Mouse (Mus musculus): ENCODE results near the gene Dlg1.

DNA sequence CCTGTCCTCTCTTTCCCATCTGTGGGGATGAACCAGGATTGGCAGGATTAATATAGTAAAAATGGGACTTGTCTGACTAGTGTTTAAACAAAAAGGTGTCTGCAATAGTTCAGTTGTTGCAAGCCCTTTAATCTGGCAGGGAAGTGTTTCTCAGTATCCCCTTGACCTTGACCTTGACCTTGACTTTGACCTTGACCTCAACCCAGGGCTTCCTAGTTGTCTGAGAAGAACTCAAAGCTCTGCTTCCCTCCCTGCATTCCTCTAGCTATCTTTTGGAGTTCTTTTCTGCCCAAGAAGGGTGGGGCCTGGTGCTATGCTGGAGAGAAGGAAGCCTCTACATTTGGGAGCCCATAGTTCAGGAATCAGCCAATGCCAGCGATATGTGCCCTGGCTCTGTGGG lies 238.6 kb downstream of the Dlg1 start:
- TF ChIP-seq USF1 (IDR thresholded peaks at IDR 0.05; ENCODE audit: low read depth) (no peak), CTCF (IDR thresholded peaks at IDR 0.05; ENCODE audit: control insufficient read depth, insufficient read depth, insufficient read length) (no peak), MYOG (IDR thresholded peaks at IDR 0.05; ENCODE audit: control insufficient read depth, extremely low read depth, insufficient read length) (no peak), MAX (IDR thresholded peaks at IDR 0.05) (no peak), MYOD1 (IDR thresholded peaks at IDR 0.05; ENCODE audit: control insufficient read depth, insufficient read length, low read depth) (no peak)

Measured in C2C12 (cell line).